Mouse (Mus musculus): ENCODE measurements around the gene Fam169b. TPM values are rescaled to one million over a fixed set of nuclear protein-coding genes. Genes with fewer than 3 reads are reported as not detected.

The Fam169b gene
- polyA plus RNA-seq, 1 experiment from 2014 or later, result 1.1 TPM

DNA sequence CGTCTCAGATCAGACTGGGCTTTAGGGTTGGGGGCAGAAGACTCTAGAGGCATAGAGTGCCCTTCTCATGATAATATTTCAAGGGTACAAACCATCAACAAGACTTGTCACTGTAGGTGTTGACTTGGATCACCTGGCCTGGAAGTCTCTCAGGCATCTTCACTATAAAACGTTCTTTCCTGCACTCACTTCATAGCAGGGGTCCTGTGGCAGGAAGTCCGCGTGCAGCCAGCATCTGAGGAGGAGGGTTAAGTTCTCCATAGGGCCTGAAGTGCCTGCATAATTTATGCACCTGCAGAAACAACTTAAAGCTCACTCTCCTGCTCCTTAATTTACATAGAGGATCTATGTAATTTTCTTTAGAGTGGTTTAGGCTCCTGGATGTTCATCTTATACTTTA is 28.0 kb upstream of the Fam169b start:
- 44% methylated on average over 4 of the region's 4 CpGs for WGBS
- no peaks in the 10 kb centered on the region for H3K4me1 ChIP-seq
- no peak overlapping the region for H3K9ac ChIP-seq
- no peak for ATAC-seq (replicated peaks; ENCODE audit: low FRiP score)
- H3K4me2 ChIP-seq, result no peak overlapping the region
- no peak overlapping the region for H3K27ac ChIP-seq
- no peaks in the 10 kb centered on the region for H3K36me3 ChIP-seq
- no peaks in the 10 kb centered on the region for H3K9me3 ChIP-seq (replicated peaks)
- 0 out of 2 replicates have a peak, but pooled peaks cover 2% of the 10 kb centered on the region for H3K27me3 ChIP-seq
- H3K4me3 ChIP-seq (replicated peaks), result no peak overlapping the region

GRCm38 (mm10) chr7:68246249-68246648 is 27.4 kb upstream of the Fam169b start:
- Histone ChIP-seq H3K4me3 (replicated peaks) (no peak overlapping the region), H3K27ac (no peak overlapping the region), H3K9me3 (replicated peaks) (no peaks in the 10 kb centered on the region), H3K4me1 (no peaks in the 10 kb centered on the region), H3K9ac (no peak overlapping the region), H3K27me3 (0 out of 2 replicates have a peak, but pooled peaks cover 2% of the 10 kb centered on the region), H3K4me2 (no peak overlapping the region), H3K36me3 (no peaks in the 10 kb centered on the region)
- WGBS, result 70% methylated on average over 8 of the region's 8 CpGs
- ATAC-seq (replicated peaks; ENCODE audit: low FRiP score), result no peak

- Histone ChIP-seq H3K4me2 (no peak overlapping the region), H3K27ac (no peak overlapping the region), H3K4me1 (no peaks in the 10 kb centered on the region), H3K9me3 (replicated peaks) (no peaks in the 10 kb centered on the region), H3K36me3 (no peaks in the 10 kb centered on the region), H3K9ac (no peak overlapping the region), H3K4me3 (replicated peaks) (no peak overlapping the region), H3K27me3 (0 out of 2 replicates have a peak, but pooled peaks cover 2% of the 10 kb centered on the region)
- ATAC-seq (replicated peaks; ENCODE audit: low FRiP score), result no peak
- 34% methylated on average over 1 of the region's 1 CpGs for WGBS
Observed at GRCm38 (mm10) chr7:68250411-68250810, 23.2 kb upstream of the Fam169b start.

DNA sequence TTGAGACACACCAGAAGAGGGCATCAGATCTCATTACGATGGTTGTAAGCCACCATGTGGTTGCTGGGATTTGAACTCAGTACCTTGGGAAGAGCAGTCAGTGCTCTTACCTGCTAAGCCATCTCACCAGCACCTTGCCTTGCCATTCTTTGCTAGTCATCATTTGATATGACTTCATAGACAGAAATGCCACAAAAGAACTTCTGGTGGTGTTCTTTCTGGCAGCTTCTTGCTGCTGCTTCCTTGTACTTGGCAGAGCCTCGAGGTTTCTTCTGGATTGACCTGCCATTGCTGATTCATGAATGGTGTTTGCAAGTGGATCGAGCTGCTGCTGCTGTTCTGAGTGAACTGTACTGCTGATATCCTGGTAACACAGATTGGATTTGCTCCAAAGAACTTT is 22.7 kb upstream of the Fam169b start:
- H3K4me2 ChIP-seq, result no peak overlapping the region
- no peaks in the 10 kb centered on the region for H3K9me3 ChIP-seq (replicated peaks)
- H3K4me1 ChIP-seq, result no peaks in the 10 kb centered on the region
- H3K27me3 ChIP-seq, result 0 out of 2 replicates have a peak, but pooled peaks cover 2% of the 10 kb centered on the region
- H3K36me3 ChIP-seq, result no peaks in the 10 kb centered on the region
- WGBS, result 86% methylated on average over 3 of the region's 3 CpGs
- no peak overlapping the region for H3K27ac ChIP-seq
- H3K4me3 ChIP-seq (replicated peaks), result no peak overlapping the region
- no peak overlapping the region for H3K9ac ChIP-seq
- no peak for ATAC-seq (replicated peaks; ENCODE audit: low FRiP score)

DNA sequence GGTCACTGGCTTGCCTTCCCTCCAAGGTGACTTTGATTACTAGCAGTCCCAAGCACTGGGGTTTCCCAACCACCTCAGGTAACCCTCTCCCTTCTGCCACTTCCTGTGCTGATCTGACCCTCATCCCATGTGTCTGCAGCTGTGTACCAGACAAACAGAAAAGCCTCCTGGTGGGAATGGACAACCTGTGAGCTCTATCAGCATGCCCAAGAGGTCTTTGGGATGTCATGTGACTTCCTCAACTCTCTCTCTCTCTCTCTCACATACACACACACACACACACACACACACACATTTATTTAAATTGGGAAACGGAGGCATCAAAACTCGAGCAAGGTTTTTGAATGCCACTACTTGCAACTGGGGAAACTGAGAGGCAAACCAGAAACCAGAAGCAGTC is 15.9 kb upstream of the Fam169b start:
- no peaks in the 10 kb centered on the region for H3K36me3 ChIP-seq
- no peaks in the 10 kb centered on the region for H3K9me3 ChIP-seq (replicated peaks)
- H3K4me3 ChIP-seq (replicated peaks), result no peak overlapping the region
- H3K4me2 ChIP-seq, result no peak overlapping the region
- no peaks in the 10 kb centered on the region for H3K27me3 ChIP-seq
- WGBS, result 76% methylated on average over 2 of the region's 2 CpGs
- no peak for ATAC-seq (replicated peaks; ENCODE audit: low FRiP score)
- H3K9ac ChIP-seq, result no peak overlapping the region
- H3K4me1 ChIP-seq, result peaks cover 11% of the 10 kb centered on the region
- H3K27ac ChIP-seq, result no peak overlapping the region

- H3K36me3 ChIP-seq, result no peaks in the 10 kb centered on the region
- H3K4me2 ChIP-seq, result no peak overlapping the region
- H3K27ac ChIP-seq, result no peak overlapping the region
- no peaks in the 10 kb centered on the region for H3K27me3 ChIP-seq
- peaks cover 17% of the 10 kb centered on the region for H3K4me1 ChIP-seq
- no peak for ATAC-seq (replicated peaks; ENCODE audit: low FRiP score)
- 85% methylated on average over 17 of the region's 17 CpGs for WGBS
- H3K9me3 ChIP-seq (replicated peaks), result no peaks in the 10 kb centered on the region
- H3K4me3 ChIP-seq (replicated peaks), result no peak overlapping the region
- H3K9ac ChIP-seq, result no peak overlapping the region
Observed at GRCm38 (mm10) chr7:68258326-68259150, 15.1 kb upstream of the Fam169b start.

DNA sequence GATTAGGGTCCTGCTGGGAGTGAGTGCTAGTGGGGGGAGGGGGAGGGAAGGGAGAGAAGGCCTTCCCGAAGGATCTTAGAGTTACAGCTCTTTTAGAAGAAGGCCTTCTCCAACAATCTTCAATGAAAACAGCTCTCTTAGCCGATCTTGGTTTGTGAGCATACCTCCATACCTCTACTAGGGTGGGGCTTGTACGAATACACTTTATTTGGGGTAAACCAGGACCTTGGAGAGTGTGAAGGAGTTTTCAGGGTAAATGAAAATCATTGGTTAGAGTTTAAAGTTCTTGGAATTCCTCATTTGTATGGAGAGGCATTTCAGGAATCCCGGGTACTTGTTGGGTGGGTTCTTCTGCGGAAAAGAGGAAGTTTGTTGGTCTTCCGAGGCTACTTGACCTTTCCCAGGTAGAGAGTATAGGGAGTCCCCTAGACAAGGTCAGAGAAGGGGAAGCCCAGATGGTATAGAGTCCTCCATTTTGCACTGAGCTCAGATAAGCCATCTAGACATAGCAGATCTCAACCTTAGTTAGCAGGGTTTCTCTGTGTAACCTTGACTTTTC is 14.0 kb upstream of the Fam169b start:
- peaks cover 27% of the 10 kb centered on the region for H3K4me1 ChIP-seq
- H3K4me3 ChIP-seq (replicated peaks), result no peak overlapping the region
- no peak overlapping the region for H3K4me2 ChIP-seq
- WGBS, result 75% methylated on average over 6 of the region's 6 CpGs
- H3K36me3 ChIP-seq, result no peaks in the 10 kb centered on the region
- no peak overlapping the region for H3K27ac ChIP-seq
- H3K9me3 ChIP-seq (replicated peaks), result no peaks in the 10 kb centered on the region
- no peak for ATAC-seq (replicated peaks; ENCODE audit: low FRiP score)
- no peak overlapping the region for H3K9ac ChIP-seq
- H3K27me3 ChIP-seq, result no peaks in the 10 kb centered on the region

GRCm38 (mm10) chr7:68262612-68263200 is 10.9 kb upstream of the Fam169b start:
- H3K4me2 ChIP-seq, result no peak overlapping the region
- peaks cover 47% of the 10 kb centered on the region for H3K4me1 ChIP-seq
- no peaks in the 10 kb centered on the region for H3K36me3 ChIP-seq
- H3K9ac ChIP-seq, result no peak overlapping the region
- no peaks in the 10 kb centered on the region; the same call in 1 of the 2 replicates for H3K27me3 ChIP-seq
- no peak overlapping the region for H3K4me3 ChIP-seq (replicated peaks)
- WGBS, result 17% methylated on average over 8 of the region's 8 CpGs
- ATAC-seq (replicated peaks; ENCODE audit: low FRiP score), result no peak
- peak overlapping the region; percentile 43 for H3K27ac ChIP-seq
- no peaks in the 10 kb centered on the region for H3K9me3 ChIP-seq (replicated peaks)

DNA sequence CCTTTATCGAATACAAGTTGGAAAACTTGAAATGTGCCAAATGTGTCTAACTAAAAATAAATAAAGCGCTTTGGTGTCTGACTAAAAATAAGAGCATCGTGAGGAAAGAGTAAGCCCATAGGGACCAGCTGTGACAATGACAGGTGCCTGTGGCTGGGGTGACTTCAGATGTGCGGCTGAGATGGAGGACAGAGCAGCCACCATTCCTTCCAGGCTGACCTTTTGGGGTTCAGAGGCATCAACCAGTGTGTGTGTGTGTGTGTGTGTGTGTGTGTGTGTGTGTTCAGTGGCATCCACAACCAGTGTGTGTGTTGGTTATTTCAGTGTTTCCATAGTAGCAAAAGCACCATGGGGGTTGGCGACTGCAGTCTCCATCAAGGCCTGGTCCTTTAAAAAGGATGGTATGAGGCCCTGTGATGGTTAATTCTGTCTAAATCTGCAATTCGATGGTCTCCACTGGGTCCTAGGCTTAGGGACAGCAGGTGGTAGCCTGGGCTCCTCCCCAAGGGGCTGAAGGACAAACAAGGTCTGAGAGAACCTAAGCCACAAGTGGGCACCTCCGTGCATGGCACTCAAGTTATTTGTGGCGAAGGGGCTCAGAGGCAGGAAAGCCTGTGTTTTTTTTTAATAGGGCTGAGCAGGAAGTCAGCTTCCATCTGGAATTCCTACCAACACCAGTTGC is 10.2 kb upstream of the Fam169b start:
- peak overlapping the region; percentile 35; the same call in 1 of the 2 replicates for H3K9ac ChIP-seq

GRCm38 (mm10) chr7:68264028-68264453 is 9.6 kb upstream of the Fam169b start, which contains the start of gene Pgpep1l:
TSS of gene Pgpep1l (minus strand) at chr7:68264233.
- Histone ChIP-seq H3K9ac (peak within 1 kb of the TSS; percentile 35), H3K9me3 (replicated peaks) (no peaks in the 10 kb centered on the region), H3K27ac (peak within 1 kb of the TSS; percentile 46), H3K4me2 (peak within 1 kb of the TSS; percentile 71), H3K4me1 (peaks cover 47% of the 10 kb centered on the region), H3K27me3 (no peaks in the 10 kb centered on the region; the same call in 1 of the 2 replicates), H3K4me3 (replicated peaks) (peak within 1 kb of the TSS; percentile 38), H3K36me3 (no peaks in the 10 kb centered on the region)
- 10% methylated on average over 25 of the region's 25 CpGs for WGBS
- peak; percentile 65 for ATAC-seq (replicated peaks; ENCODE audit: low FRiP score)

More for the DNA sequence above, 10.2 kb upstream of the Fam169b start:
- H3K4me2 ChIP-seq, result peak overlapping the region; percentile 71
- no peaks in the 10 kb centered on the region for H3K36me3 ChIP-seq
- peak; percentile 1; the same call in 1 of the 2 replicates for ATAC-seq (replicated peaks; ENCODE audit: low FRiP score)
- H3K27ac ChIP-seq, result peak overlapping the region; percentile 46; the same call in 1 of the 2 replicates
- H3K9me3 ChIP-seq (replicated peaks), result no peaks in the 10 kb centered on the region
- peaks cover 47% of the 10 kb centered on the region for H3K4me1 ChIP-seq
- H3K4me3 ChIP-seq (replicated peaks), result peak overlapping the region; percentile 38
- H3K27me3 ChIP-seq, result no peaks in the 10 kb centered on the region; the same call in 1 of the 2 replicates
- WGBS, result 45% methylated on average over 8 of the region's 8 CpGs

DNA sequence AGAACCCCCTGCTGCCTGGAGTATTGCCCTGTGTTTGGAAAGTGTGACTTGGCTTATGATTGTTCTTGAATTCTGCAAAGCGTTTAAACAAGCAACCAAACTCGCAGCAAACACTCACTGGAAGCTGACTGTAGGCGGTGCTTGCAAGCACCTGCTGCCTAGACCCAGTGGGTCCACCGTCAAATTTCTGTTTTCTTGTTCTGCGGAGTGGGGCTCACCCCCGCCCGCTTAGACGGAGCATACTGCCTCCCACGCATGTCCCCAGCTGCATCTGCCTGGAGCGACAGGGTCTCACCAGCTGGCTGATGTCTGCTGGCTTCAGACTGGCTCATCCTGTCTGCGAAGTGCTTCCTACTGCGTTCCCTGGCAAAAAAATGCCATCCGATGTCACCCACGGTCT is 9.1 kb upstream of the Fam169b start:
- H3K27ac ChIP-seq, result peak overlapping the region; percentile 46
- H3K27me3 ChIP-seq, result no peaks in the 10 kb centered on the region; the same call in 1 of the 2 replicates
- H3K4me3 ChIP-seq (replicated peaks), result peak overlapping the region; percentile 38
- ATAC-seq (replicated peaks; ENCODE audit: low FRiP score), result peak; percentile 38; the same call in 1 of the 2 replicates
- peak overlapping the region; percentile 71 for H3K4me2 ChIP-seq
- H3K9me3 ChIP-seq (replicated peaks), result no peaks in the 10 kb centered on the region
- no peaks in the 10 kb centered on the region for H3K36me3 ChIP-seq
- peaks cover 47% of the 10 kb centered on the region for H3K4me1 ChIP-seq
- WGBS, result 5% methylated on average over 14 of the region's 14 CpGs
- peak overlapping the region; percentile 35; the same call in 1 of the 2 replicates for H3K9ac ChIP-seq

All from kidney, embryonic 15.5 days (tissue).